ENCODE assay signal across 11 mouse cellular contexts in genomic region chr2:131508501-131508900, GRCm38 (mm10). TPM values are rescaled to one million over a fixed set of nuclear protein-coding genes. Genes with fewer than 3 reads are reported as not detected.
DNase-seq lines count a peak whose midpoint lies in the region; ATAC-seq and TF ChIP-seq lines count a peak whose summit lies in the region.
"Had no signal": no experiment of that assay in that cellular context is flagged by ENCODE, and none has a peak within 500 bp of the region (broad histone marks: within the 10 kb centered on the region; RNA-seq: fewer than 3 reads in every experiment).

No protein-coding gene starts in this region.

- H3K4me2 ChIP-seq in liver, embryonic 14.5 days (ENCODE audit: low read depth), result no peak overlapping the region
- H3K4me2 ChIP-seq: embryonic facial prominence, embryonic 15.5 days; heart, embryonic 12.5 days; neural tube, embryonic 12.5 days had no signal

- no peak for TF ChIP-seq CTCF in left cerebral cortex, adult 2 months (IDR thresholded peaks at IDR 0.05)
- TF ChIP-seq CTCF in cortical plate, adult 2 months (IDR thresholded peaks at IDR 0.05; ENCODE audit: extremely low read depth, insufficient read depth, low read length), result no peak
- TF ChIP-seq CTCF in liver, embryonic 14.5 days (IDR thresholded peaks at IDR 0.05; ENCODE audit: low read depth), result no peak

- H3K4me3 ChIP-seq in left cerebral cortex, adult 2 months, result no peak overlapping the region
- no peak overlapping the region for H3K4me3 ChIP-seq in cortical plate, adult 2 months (ENCODE audit: insufficient read depth, low read length)
- no peak overlapping the region for H3K4me3 ChIP-seq in liver, embryonic 14.5 days (ENCODE audit: insufficient read depth in 1 of 2, low read depth in 2 of 2, low read length in 2 of 2)
- H3K4me3 ChIP-seq: embryonic facial prominence, embryonic 15.5 days; heart, embryonic 12.5 days; neural tube, embryonic 12.5 days had no signal

- ATAC-seq in liver, embryonic 14.5 days (ENCODE audit: insufficient read depth), result peak; percentile 39; the same call in 1 of the 2 replicates

- peaks cover 15% of the 10 kb centered on the region for H3K4me1 ChIP-seq in cortical plate, adult 2 months (ENCODE audit: control insufficient read depth, insufficient read depth, low read length)
- peaks cover 9 to 17% of the 10 kb centered on the region in 2 experiments for H3K4me1 ChIP-seq in liver, embryonic 14.5 days (replicated peaks; ENCODE audit: control insufficient read depth in 2 of 2, insufficient read depth in 2 of 2, low read length in 1 of 2)

- no peak for TF ChIP-seq POLR2A in cortical plate, adult 2 months (IDR thresholded peaks at IDR 0.05; ENCODE audit: extremely low read depth, insufficient read depth, low read length)

- H3K36me3 ChIP-seq in liver, embryonic 14.5 days (replicated peaks; ENCODE audit: control insufficient read depth, insufficient read depth, low read depth), result peaks cover under 1% of the 10 kb centered on the region; the same call in 1 of the 2 replicates
- H3K36me3 ChIP-seq: embryonic facial prominence, embryonic 15.5 days; heart, embryonic 12.5 days; neural tube, embryonic 12.5 days had no signal

- H3K27me3 ChIP-seq in liver, embryonic 14.5 days (ENCODE audit: control insufficient read depth, insufficient read depth, low read length), result no peaks in the 10 kb centered on the region
- H3K27me3 ChIP-seq: embryonic facial prominence, embryonic 15.5 days; heart, embryonic 12.5 days; neural tube, embryonic 12.5 days had no signal

- H3K9ac ChIP-seq in liver, embryonic 14.5 days (replicated peaks), result no peak overlapping the region
- H3K9ac ChIP-seq: embryonic facial prominence, embryonic 15.5 days; heart, embryonic 12.5 days; neural tube, embryonic 12.5 days had no signal

- TF ChIP-seq EP300 in liver, embryonic 14.5 days (IDR thresholded peaks at IDR 0.05; ENCODE audit: low read depth), result no peak

- no peaks in the 10 kb centered on the region for H3K9me3 ChIP-seq in liver, embryonic 14.5 days (ENCODE audit: control insufficient read depth, low read length)
- H3K9me3 ChIP-seq: embryonic facial prominence, embryonic 15.5 days; heart, embryonic 12.5 days; neural tube, embryonic 12.5 days had no signal

- peak; percentile 51 for DNase-seq in cerebellum, adult 9-11 months
- DNase-seq in cerebellum, postnatal 14 days, result no peak
- peak in 1 of 2 experiments; percentile 54 for DNase-seq in left cerebral cortex, adult 2 months (ENCODE audit: extremely low spot score in 1 of 2, low spot score in 2 of 2)
- no peak for DNase-seq in left cerebral cortex, postnatal 4 days
- DNase-seq in liver, embryonic 14.5 days (ENCODE audit: low read depth in 3 of 3, low spot score in 3 of 3), result no peak
- no peak for DNase-seq in adrenal gland, adult 8-10 months
- no peak for DNase-seq in B cell, adult 2 months

- WGBS in liver, embryonic 14.5 days (ENCODE audit: insufficient replicate concordance), result 47% methylated on average over 2 of the region's 2 CpGs

- intact Hi-C loops in left cerebral cortex, adult 2 months (cut with DNase I), result loop anchor here (2.0 kb wide), 1 partner anchor 16 kb away; no protein-coding TSS in a partner anchor
- intact Hi-C loops in left cerebral cortex, postnatal 4 days (cut with DNase I), result no loop called here

- peak overlapping the region; percentile 47; the same call in 1 of the 2 replicates for H3K27ac ChIP-seq in left cerebral cortex, adult 2 months
- peak overlapping the region; percentile 69; the same call in 1 of the 2 replicates for H3K27ac ChIP-seq in cortical plate, adult 2 months (ENCODE audit: insufficient read depth, low read length)
- H3K27ac ChIP-seq in liver, embryonic 14.5 days, result no peak overlapping the region
- H3K27ac ChIP-seq: embryonic facial prominence, embryonic 15.5 days; neural tube, embryonic 12.5 days had no signal

RNA-seq across cellular contexts. Expression of gene Smox, which starts 17.2 kb away (rescaled TPM):
- 10 to 100 TPM; 68.9 to 80.3 TPM for total RNA-seq in left cerebral cortex, adult 2 months (2021)
- 10 to 100 TPM; 48.4 to 52.8 TPM for total RNA-seq in left cerebral cortex, postnatal 4 days (2021)
- polyA plus RNA-seq in cortical plate, adult 2 months (2012; rRNA removed), result 61.1 and 63.4 TPM in 2 replicates
- polyA plus RNA-seq in liver, embryonic 14.5 days (2012; rRNA removed), result 58.1 and 75.0 TPM in 2 replicates
- polyA plus RNA-seq in liver, embryonic 14.5 days (2014; fragmentation: Nextera tagmentation; extraction: Ambion mirVana), result 70.4 and 85.8 TPM in 2 replicates
- total RNA-seq in adrenal gland, adult 8-10 months (2022), result 10 to 100 TPM; 22.9 to 53.4 (median 33.3) TPM

RNA-seq across cellular contexts. Expression of gene Adra1d, which starts 53.6 kb away (rescaled TPM):
- total RNA-seq in left cerebral cortex, adult 2 months (2021), result 10 to 100 TPM; 64.3 to 65.7 TPM
- total RNA-seq in left cerebral cortex, postnatal 4 days (2021), result 1 to 10 TPM; 2.6 to 4.5 TPM
- 32.0 and 38.9 TPM in 2 replicates for polyA plus RNA-seq in cortical plate, adult 2 months (2012; rRNA removed)
- polyA plus RNA-seq in liver, embryonic 14.5 days (2012; rRNA removed), result 0.55 and 0.57 TPM in 2 replicates
- 0.30 and 0.63 TPM in 2 replicates for polyA plus RNA-seq in liver, embryonic 14.5 days (2014; fragmentation: Nextera tagmentation; extraction: Ambion mirVana)
- 10 to 100 TPM; 23.6 to 36.8 (median 35.1) TPM for total RNA-seq in adrenal gland, adult 8-10 months (2022)

Comparison
In these comparisons a context has a peak if more than half of its experiments do, and no peak if none do; other contexts are left out.
1. RNA of gene Adra1d, which starts 53.6 kb away (total RNA-seq): 64.3 to 65.7 TPM in left cerebral cortex, adult 2 months and 23.6 to 36.8 TPM in adrenal gland, adult 8-10 months; 2.6 to 4.5 TPM in left cerebral cortex, postnatal 4 days; every median in the first group is over 4 times any median in the second.